Mouse (Mus musculus) heart, embryonic 11.5 days (tissue): Measurements from ENCODE around the gene Mrps21. TPM values are rescaled to one million over a fixed set of nuclear protein-coding genes. Genes with fewer than 3 reads are reported as not detected.
A peak's percentile ranks its signal among the peaks of the same experiment; 100 is the strongest.
"Not testable (repeated sequence)": the region's sequence is repeated elsewhere in the genome, so short reads cannot be mapped to it uniquely, and the experiment has no call there.

Source experiments
- ATAC-seq: fragments of 200-750 bp; cut with Nextera tagmentation; replicated peaks from 2 replicates; pipeline ENCODE4 v1.8.0; 2017; ENCODE audit warnings: moderate library complexity; ENCODE audit not compliant: insufficient number of reproducible peaks, low FRiP score, low TSS enrichment
- H3K27ac ChIP-seq: fragments of 300-500 bp; sonication (generic); 2 replicates; pipeline ENCODE4 v1.5.1; 2014; ENCODE audit warnings: mild to moderate bottlenecking, low read depth, low read length
- H3K27me3 ChIP-seq: fragments of 300-500 bp; sonication (generic); 2 replicates; pipeline ENCODE4 v1.6.1; 2014; ENCODE audit warnings: mild to moderate bottlenecking, low read length, mixed read lengths; ENCODE audit not compliant: control insufficient read depth, insufficient read depth
- H3K36me3 ChIP-seq: fragments of 300-500 bp; sonication (generic); 2 replicates; pipeline ENCODE4 v1.6.1; 2014; ENCODE audit warnings: mild to moderate bottlenecking, low read length, moderate library complexity, mixed read lengths; ENCODE audit not compliant: control insufficient read depth, insufficient read depth
- H3K4me1 ChIP-seq: fragments of 300-500 bp; sonication (generic); 2 replicates; pipeline ENCODE4 v1.6.1; 2014; ENCODE audit warnings: low read length; ENCODE audit not compliant: control insufficient read depth, insufficient read depth
- H3K4me2 ChIP-seq: fragments of 300-500 bp; sonication (generic); 2 replicates; pipeline ENCODE4 v1.6.1; 2014; ENCODE audit warnings: mild to moderate bottlenecking, moderate library complexity
- H3K4me3 ChIP-seq: fragments of 300-500 bp; sonication (generic); 2 replicates; pipeline ENCODE4 v1.5.1; 2014; ENCODE audit warnings: low read depth, low read length
- H3K9ac ChIP-seq: fragments of 300-500 bp; sonication (generic); 2 replicates; pipeline ENCODE4 v1.6.1; 2014; ENCODE audit warnings: mild to moderate bottlenecking, low read depth, low read length, moderate library complexity
- H3K9me3 ChIP-seq: fragments of 300-500 bp; sonication (generic); replicated peaks from 2 replicates; pipeline ENCODE4 v1.6.1; 2016; ENCODE audit warnings: low read length; ENCODE audit not compliant: control insufficient read depth
- WGBS: fragments of 180-500 bp; shearing (Covaris S2); extraction: QIAGEN DNeasy Blood & Tissue Kit; methylation state at CpG from one replicate; pipeline ENCODE4 v1.1.7; 2014; ENCODE audit not compliant: insufficient replicate concordance; 5-methylcytosine and 5-hydroxymethylcytosine counted together
- polyA plus RNA-seq: library from polyadenylated mRNA; unstranded; fragments of >200 nt; fragmentation: Nextera tagmentation; extraction: Ambion mirVana; gene quantifications from 2 replicates; pipeline ENCODE4 v1.2.1, GENCODE M21; 2014

Mrps21 gene
- polyA plus RNA-seq, 1 experiment from 2014 or later: 410 TPM

DNA sequence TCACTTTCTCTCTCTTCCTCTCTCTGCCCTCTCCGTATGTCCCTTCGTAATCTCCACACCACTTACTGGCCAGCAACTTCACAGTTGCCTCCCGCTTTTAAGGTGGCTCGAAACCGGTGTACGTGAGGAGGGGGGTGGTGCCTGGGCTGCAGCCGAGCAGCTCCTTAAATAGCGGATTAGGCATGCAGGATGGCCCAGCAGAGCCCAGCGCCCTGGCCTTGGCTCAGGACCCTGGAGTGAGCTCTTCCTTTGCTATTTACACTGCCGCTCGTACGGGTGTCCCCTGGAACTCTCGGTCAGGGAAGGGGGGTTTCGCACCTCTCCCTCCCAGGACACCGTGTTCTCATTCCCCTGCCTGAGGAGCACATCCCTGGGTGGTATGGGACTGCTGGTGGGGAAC lies 33.2 kb upstream of the Mrps21 start, which contains the start of gene Car14:
TSS of gene Car14 (minus strand) at position 124 of the 400 bp plus-strand sequence.
- Histone ChIP-seq H3K4me2 (peak within 1 kb of the TSS; percentile 90), H3K27ac (peak within 1 kb of the TSS; percentile 69), H3K4me1 (peaks cover 35% of the 10 kb centered on the region), H3K36me3 (no peaks in the 10 kb centered on the region), H3K9me3 (no peaks in the 10 kb centered on the region), H3K27me3 (no peaks in the 10 kb centered on the region), H3K4me3 (peak within 1 kb of the TSS; percentile 48), H3K9ac (peak within 1 kb of the TSS; percentile 72)
- WGBS: 2% methylated on average over 15 of the region's 15 CpGs
- peak; percentile 44; the same call in 1 of the 2 replicates for ATAC-seq

GRCm38 (mm10) chr3:95903753-95904502 lies 32.6 kb upstream of the Mrps21 start:
- no peak for ATAC-seq
- Histone ChIP-seq H3K4me2 (peak overlapping the region; percentile 90), H3K4me3 (peak overlapping the region; percentile 48), H3K9me3 (no peaks in the 10 kb centered on the region), H3K36me3 (no peaks in the 10 kb centered on the region), H3K9ac (peak overlapping the region; percentile 72), H3K27me3 (no peaks in the 10 kb centered on the region), H3K27ac (peak overlapping the region; percentile 69), H3K4me1 (peaks cover 35% of the 10 kb centered on the region)
- WGBS: 2% methylated on average over 15 of the region's 15 CpGs

DNA sequence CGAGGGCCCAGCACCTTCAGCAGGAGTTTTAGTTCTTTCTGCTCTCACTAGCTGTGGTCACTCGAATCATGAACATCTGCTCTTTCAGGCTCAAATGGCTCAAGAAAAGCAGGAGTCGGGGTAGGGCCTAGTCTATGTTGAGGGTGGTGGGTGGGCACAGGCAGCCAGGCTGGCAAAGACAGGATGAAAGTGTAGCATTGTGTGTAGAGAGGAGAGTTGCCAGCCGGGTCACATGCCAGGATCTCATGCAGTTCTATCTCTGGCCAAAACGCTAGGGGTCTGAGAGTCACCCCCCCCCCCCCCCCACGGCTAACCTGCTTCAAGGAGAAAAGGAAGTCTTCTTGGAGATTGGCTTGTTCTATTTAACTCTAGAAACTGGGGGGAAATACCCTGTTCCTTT lies 31.3 kb upstream of the Mrps21 start:
- no peak overlapping the region; the same call in 1 of the 2 replicates for H3K4me3 ChIP-seq
- H3K4me1 ChIP-seq: peaks cover 35% of the 10 kb centered on the region
- peak overlapping the region; percentile 90 for H3K4me2 ChIP-seq
- H3K27me3 ChIP-seq: no peaks in the 10 kb centered on the region
- ATAC-seq: no peak
- H3K27ac ChIP-seq: 0 out of 2 replicates have a peak overlapping the region, but pooled peaks have one; percentile 41
- no peaks in the 10 kb centered on the region for H3K9me3 ChIP-seq
- H3K36me3 ChIP-seq: no peaks in the 10 kb centered on the region
- WGBS: 37% methylated on average over 6 of the region's 6 CpGs
- peak overlapping the region; percentile 39 for H3K9ac ChIP-seq

DNA sequence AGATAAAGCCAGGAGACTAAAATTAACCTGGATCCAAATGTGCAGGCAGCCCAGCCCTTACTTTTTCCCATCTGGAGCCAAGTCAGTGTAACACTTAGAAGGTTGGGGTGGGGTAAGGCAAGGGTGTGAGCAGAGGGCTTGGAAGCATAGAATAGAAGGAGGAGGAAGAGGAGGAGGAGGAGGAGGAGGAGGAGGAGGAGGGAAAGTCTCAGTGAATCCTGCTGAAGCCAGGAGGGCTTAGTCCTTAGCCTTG lies 31.0 kb upstream of the Mrps21 start:
- ATAC-seq: no peak
- Histone ChIP-seq H3K9me3 (no peaks in the 10 kb centered on the region), H3K27me3 (no peaks in the 10 kb centered on the region), H3K4me3 (0 out of 2 replicates have a peak overlapping the region, but pooled peaks have one; percentile 2), H3K36me3 (no peaks in the 10 kb centered on the region), H3K4me1 (peaks cover 35% of the 10 kb centered on the region), H3K27ac (0 out of 2 replicates have a peak overlapping the region, but pooled peaks have one; percentile 41), H3K9ac (peak overlapping the region; percentile 39), H3K4me2 (peak overlapping the region; percentile 90)

DNA sequence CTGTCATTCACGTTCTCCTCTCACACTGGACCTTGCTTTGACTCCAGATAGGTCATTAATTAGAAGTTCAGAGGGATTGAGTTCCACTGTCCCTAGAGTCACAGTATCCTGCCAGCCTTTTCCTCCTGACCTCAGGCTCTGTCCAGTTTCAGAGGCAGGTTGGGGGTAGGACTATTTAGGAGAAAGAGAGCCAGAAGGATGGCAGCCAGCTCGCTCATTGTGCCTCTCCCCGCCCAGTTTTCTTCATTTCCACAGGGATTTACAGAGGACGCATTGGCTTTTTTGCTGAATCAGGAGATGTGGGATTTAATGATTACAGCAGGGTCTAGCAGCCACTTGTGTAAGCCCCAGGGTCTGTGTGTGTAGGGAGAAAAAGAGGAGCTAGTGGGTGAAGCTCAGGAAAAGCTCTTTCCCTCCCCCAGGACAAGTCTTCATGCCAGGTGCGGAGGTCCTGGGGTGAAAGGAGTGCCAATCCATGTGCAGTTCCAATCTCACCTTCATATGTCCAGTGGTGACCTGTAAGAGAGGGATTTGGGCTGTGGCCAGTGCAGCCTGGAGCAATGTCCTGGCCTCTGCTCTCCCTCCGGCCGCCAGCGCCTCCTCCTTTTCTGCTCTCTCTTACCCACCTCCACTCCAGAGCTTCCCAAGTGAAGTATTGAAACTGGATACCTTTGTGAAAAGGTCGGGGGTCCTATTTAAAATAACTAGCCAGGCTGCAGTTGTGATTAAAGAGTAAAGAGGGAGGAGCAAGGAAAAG lies 30.5 kb upstream of the Mrps21 start:
- 63% methylated on average over 9 of the region's 9 CpGs for WGBS
- H3K4me3 ChIP-seq: no peak overlapping the region
- peaks cover 35% of the 10 kb centered on the region for H3K4me1 ChIP-seq
- ATAC-seq: no peak
- peak overlapping the region; percentile 39; the same call in 1 of the 2 replicates for H3K9ac ChIP-seq
- H3K4me2 ChIP-seq: peak overlapping the region; percentile 90
- no peaks in the 10 kb centered on the region for H3K9me3 ChIP-seq
- H3K36me3 ChIP-seq: no peaks in the 10 kb centered on the region
- 0 out of 2 replicates have a peak overlapping the region, but pooled peaks have one; percentile 41 for H3K27ac ChIP-seq
- no peaks in the 10 kb centered on the region for H3K27me3 ChIP-seq

GRCm38 (mm10) chr3:95899800-95900524 lies 28.6 kb upstream of the Mrps21 start:
- Histone ChIP-seq H3K4me1 (peaks cover 26% of the 10 kb centered on the region), H3K9ac (no peak overlapping the region)

GRCm38 (mm10) chr3:95895501-95895900 lies 24.2 kb upstream of the Mrps21 start:
- 83% methylated on average over 7 of the region's 7 CpGs for WGBS
- H3K27me3 ChIP-seq, H3K4me3 ChIP-seq, H3K27ac ChIP-seq, H3K9me3 ChIP-seq, ATAC-seq, H3K4me2 ChIP-seq, H3K9ac ChIP-seq, H3K36me3 ChIP-seq: not testable (repeated sequence)
- peaks cover 14% of the 10 kb centered on the region for H3K4me1 ChIP-seq

More at GRCm38 (mm10) chr3:95899800-95900524, 28.6 kb upstream of the Mrps21 start:
- 81% methylated on average over 13 of the region's 13 CpGs for WGBS
- no peak overlapping the region for H3K27ac ChIP-seq
- no peak for ATAC-seq
- no peaks in the 10 kb centered on the region for H3K9me3 ChIP-seq
- no peak overlapping the region for H3K4me2 ChIP-seq
- no peak overlapping the region for H3K4me3 ChIP-seq
- H3K36me3 ChIP-seq: no peaks in the 10 kb centered on the region
- H3K27me3 ChIP-seq: no peaks in the 10 kb centered on the region

- Histone ChIP-seq H3K36me3 (no peaks in the 10 kb centered on the region), H3K9me3 (no peaks in the 10 kb centered on the region), H3K4me2 (peak overlapping the region; percentile 81), H3K9ac (peak overlapping the region; percentile 79), H3K4me1 (peaks cover 14% of the 10 kb centered on the region), H3K4me3 (peak overlapping the region; percentile 55), H3K27ac (peak overlapping the region; percentile 86), H3K27me3 (no peaks in the 10 kb centered on the region)
- ATAC-seq: no peak
- 10% methylated on average over 16 of the region's 16 CpGs for WGBS
Observed at GRCm38 (mm10) chr3:95894317-95895160, 23.2 kb upstream of the Mrps21 start.
